Mouse (Mus musculus): ENCODE data around the gene Yap1. TPM values are rescaled to one million over a fixed set of nuclear protein-coding genes. Genes with fewer than 3 reads are reported as not detected.
"Not testable (repeated sequence)": the region's sequence is repeated elsewhere in the genome, so short reads cannot be mapped to it uniquely, and the experiment has no call there.

Gene Yap1
- polyA plus RNA-seq, 1 experiment: 128 TPM

DNA sequence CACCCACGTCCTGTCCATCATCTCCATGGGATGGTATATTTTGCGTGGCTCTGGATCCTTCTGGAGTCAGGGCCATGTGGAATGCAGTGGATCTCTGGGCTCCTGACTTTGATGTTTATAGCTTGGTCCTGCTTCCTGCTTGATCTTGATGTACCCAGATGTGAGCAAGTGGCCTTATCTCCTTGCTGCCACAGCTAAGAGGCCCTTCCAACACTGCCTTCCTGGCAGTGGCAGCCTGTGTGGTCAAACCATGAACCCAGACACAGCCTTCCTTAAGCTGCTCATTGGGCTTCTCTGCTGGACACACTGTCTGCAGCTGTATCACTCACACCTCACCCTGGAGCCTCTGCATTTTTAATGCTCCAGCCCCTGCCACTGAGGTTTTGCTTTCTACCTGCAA is 101.1 kb downstream of the Yap1 start:
- TF ChIP-seq CTCF (IDR thresholded peaks at IDR 0.05; ENCODE audit: borderline replicate concordance, insufficient read depth, low read length): no peak
- no peak for TF ChIP-seq POLR2A (IDR thresholded peaks at IDR 0.05; ENCODE audit: low read depth, low read length)
- Histone ChIP-seq H3K27ac (ENCODE audit: insufficient read depth, low read length) (no peak overlapping the region), H3K4me3 (ENCODE audit: insufficient read depth, low read length) (no peak overlapping the region), H3K4me1 (ENCODE audit: control insufficient read depth, insufficient read depth, low read length) (no peaks in the 10 kb centered on the region)

DNA sequence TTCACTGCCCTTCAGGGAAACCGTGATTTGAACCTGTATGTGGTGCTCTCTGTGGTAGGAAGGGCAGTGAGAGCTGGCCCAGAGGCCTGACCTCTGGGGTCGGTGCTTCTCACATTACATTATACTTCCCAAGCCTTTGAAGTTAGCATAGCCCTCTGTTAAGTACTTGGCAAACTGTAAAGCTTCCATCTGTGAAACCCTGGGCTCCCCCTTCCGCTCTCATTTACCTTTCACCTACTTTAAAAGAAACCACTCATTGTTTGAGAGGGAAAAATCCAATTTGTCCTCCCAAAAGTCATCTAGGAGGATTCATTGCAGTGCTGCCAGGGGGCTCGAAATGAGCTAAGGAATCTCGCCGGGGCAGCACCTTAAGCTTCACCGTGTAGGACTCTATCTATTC is 102.1 kb downstream of the Yap1 start:
- Histone ChIP-seq H3K4me3 (ENCODE audit: insufficient read depth, low read length) (no peak overlapping the region), H3K27ac (ENCODE audit: insufficient read depth, low read length) (no peak overlapping the region), H3K4me1 (ENCODE audit: control insufficient read depth, insufficient read depth, low read length) (no peaks in the 10 kb centered on the region)
- TF ChIP-seq POLR2A (IDR thresholded peaks at IDR 0.05; ENCODE audit: low read depth, low read length) (no peak), CTCF (IDR thresholded peaks at IDR 0.05; ENCODE audit: borderline replicate concordance, insufficient read depth, low read length) (no peak)

DNA sequence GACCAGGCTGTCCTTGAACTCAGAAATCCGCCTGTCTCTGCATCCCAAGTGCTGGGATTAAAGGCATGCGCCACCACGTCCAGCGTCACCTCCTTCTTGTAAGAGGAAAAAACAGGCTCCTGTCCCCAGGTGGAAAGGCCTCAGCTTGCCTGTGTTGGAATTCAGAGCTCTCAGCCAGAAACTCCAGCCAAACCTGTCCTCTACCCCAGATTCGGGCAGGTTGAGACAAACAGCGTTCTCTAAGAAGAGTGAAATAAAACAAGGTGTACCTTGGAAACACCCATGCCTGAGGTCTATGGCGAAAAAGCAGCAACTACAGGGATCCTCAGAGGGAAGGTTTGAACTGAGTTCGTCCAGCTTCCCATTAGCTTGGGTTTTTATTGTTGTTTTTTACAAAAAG is 103.4 kb downstream of the Yap1 start:
- Histone ChIP-seq H3K4me3 (ENCODE audit: insufficient read depth, low read length) (no peak overlapping the region), H3K4me1 (ENCODE audit: control insufficient read depth, insufficient read depth, low read length) (no peaks in the 10 kb centered on the region), H3K27ac (ENCODE audit: insufficient read depth, low read length) (no peak overlapping the region)
- no peak for TF ChIP-seq CTCF (IDR thresholded peaks at IDR 0.05; ENCODE audit: borderline replicate concordance, insufficient read depth, low read length)
- TF ChIP-seq POLR2A (IDR thresholded peaks at IDR 0.05; ENCODE audit: low read depth, low read length): no peak

DNA sequence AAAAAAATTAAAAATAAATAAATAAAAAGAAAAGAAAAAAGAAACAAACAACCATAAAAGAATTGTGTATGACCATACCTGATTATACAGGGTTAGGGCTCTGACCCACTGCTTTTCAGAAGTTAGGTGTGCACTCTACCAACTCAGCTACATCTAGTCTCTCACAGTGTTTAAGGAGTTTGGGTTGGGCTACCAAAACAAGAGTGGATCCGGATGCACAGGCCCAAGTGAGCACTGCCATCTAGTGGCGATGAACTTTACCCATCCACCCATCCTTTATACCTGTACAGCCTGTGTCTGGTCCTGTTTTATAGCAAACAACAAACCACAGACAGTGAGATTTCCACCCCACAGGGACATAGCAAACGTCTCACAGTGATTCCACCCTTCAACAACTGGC is 106.9 kb downstream of the Yap1 start:
- no peak overlapping the region for H3K27ac ChIP-seq (ENCODE audit: insufficient read depth, low read length)
- H3K4me3 ChIP-seq (ENCODE audit: insufficient read depth, low read length): no peak overlapping the region
- H3K4me1 ChIP-seq (ENCODE audit: control insufficient read depth, insufficient read depth, low read length): no peaks in the 10 kb centered on the region
- peak; percentile 84 for TF ChIP-seq CTCF (IDR thresholded peaks at IDR 0.05; ENCODE audit: borderline replicate concordance, insufficient read depth, low read length)
- no peak for TF ChIP-seq POLR2A (IDR thresholded peaks at IDR 0.05; ENCODE audit: low read depth, low read length)

DNA sequence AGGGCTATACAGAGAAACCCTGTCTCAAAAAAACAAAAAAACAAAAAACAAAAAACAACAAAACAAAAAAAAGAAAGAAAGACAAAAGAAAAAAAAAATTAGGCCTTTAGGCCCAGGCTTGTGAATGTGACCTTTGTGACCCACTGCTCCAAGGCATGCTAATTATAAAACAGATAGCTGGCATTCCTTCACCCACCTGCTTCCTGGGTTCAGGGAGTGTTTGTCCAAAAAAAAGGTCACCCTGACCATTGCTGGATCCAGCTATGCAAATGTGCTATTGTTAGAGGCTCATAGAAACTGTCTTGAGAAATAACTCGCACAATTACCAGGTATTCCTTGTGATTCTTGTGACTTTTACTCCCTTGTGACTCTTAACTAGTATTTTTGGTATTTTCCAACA is 112.6 kb downstream of the Yap1 start:
- not testable (repeated sequence) for H3K4me3 ChIP-seq (ENCODE audit: insufficient read depth, low read length); H3K27ac ChIP-seq (ENCODE audit: insufficient read depth, low read length); H3K4me1 ChIP-seq (ENCODE audit: control insufficient read depth, insufficient read depth, low read length)

DNA sequence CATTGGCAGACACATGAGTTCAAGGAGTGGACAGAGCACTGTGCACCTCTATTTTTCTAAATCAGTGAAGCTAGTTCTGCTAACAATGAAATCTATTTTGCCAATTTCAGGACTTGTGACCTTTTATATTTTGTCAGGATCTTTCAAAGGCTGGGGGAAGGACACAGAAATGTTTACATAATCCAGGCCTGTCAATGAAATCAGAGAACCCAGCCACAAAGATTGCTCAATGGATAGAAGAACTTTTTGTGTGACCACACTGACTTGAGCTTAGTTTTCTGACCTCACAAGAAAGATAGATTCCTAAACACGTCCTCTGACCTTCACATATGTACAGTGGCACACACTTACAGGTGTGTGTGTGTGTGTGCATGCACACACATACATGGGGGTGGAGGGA is 113.2 kb downstream of the Yap1 start:
- no peak overlapping the region for H3K27ac ChIP-seq (ENCODE audit: insufficient read depth, low read length)
- TF ChIP-seq CTCF (IDR thresholded peaks at IDR 0.05; ENCODE audit: borderline replicate concordance, insufficient read depth, low read length): no peak

DNA sequence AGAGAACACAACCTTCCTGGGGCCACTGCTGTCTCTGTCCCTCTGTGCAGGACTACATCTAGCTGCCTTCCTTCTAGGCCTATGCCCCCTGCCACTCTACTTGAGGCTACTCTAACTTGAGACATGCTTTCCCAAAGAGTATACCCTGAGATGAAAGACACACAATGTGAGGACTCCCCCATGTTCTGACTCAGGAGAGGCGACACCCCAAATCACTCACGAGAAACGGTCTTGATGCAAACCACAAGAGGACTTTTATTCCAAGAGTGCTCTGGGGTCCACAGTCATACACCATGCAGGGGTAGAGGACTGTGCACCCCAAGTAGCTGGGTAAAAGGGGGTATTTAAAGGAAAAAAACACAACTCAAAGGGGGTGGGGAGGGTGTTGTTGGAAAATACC is 120.0 kb downstream of the Yap1 start:
- H3K27ac ChIP-seq (ENCODE audit: insufficient read depth, low read length): no peak overlapping the region

More for the DNA sequence above, 113.2 kb downstream of the Yap1 start:
- H3K4me1 ChIP-seq (ENCODE audit: control insufficient read depth, insufficient read depth, low read length): no peaks in the 10 kb centered on the region
- H3K4me3 ChIP-seq (ENCODE audit: insufficient read depth, low read length): no peak overlapping the region

DNA sequence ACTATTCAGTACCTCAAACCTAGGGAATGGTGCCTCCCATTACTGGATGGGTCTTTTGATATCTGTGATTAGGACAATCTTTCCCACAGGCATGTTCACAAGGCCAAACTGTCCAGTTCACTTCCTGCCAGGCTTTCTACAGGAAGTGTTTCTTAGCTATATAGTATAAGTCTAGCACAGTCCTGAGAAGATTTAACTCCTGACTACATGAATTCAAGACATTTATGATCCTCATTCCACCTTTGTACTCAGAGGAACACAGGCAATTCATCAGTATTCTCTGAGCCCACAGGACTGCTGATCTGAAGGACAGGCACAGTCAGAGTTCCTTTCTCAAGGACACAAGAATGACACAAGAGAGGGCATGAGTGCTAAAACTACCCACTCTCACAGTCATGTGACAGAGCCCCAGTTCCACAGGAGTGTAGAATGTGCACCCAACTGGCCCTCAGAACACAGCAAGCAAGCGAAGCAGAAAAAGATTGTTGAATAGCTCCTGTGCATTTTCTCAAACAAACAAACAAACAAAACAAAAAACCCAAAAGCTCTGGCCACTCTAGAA is 122.0 kb downstream of the Yap1 start:
- no peak overlapping the region for H3K4me3 ChIP-seq (ENCODE audit: insufficient read depth, low read length)
- H3K27ac ChIP-seq (ENCODE audit: insufficient read depth, low read length): no peak overlapping the region
- no peaks in the 10 kb centered on the region for H3K4me1 ChIP-seq (ENCODE audit: control insufficient read depth, insufficient read depth, low read length)
- TF ChIP-seq CTCF (IDR thresholded peaks at IDR 0.05; ENCODE audit: borderline replicate concordance, insufficient read depth, low read length) (no peak), POLR2A (IDR thresholded peaks at IDR 0.05; ENCODE audit: low read depth, low read length) (no peak)

More for the DNA sequence above, 120.0 kb downstream of the Yap1 start:
- no peaks in the 10 kb centered on the region for H3K4me1 ChIP-seq (ENCODE audit: control insufficient read depth, insufficient read depth, low read length)
- TF ChIP-seq POLR2A (IDR thresholded peaks at IDR 0.05; ENCODE audit: low read depth, low read length) (no peak), CTCF (IDR thresholded peaks at IDR 0.05; ENCODE audit: borderline replicate concordance, insufficient read depth, low read length) (no peak)
- H3K4me3 ChIP-seq (ENCODE audit: insufficient read depth, low read length): no peak overlapping the region

Other genes with a start within 250 kb of the Yap1 start
- gene Tmem123, start 240.6 kb downstream of the Yap1 start, polyA plus RNA-seq (2011; ENCODE audit: insufficient read length, low read depth, missing spikeins): 144 and 171 TPM in 2 replicates
- 21.0 and 25.4 TPM in 2 replicates for gene Birc2, start 167.5 kb downstream of the Yap1 start, polyA plus RNA-seq (2011; ENCODE audit: insufficient read length, low read depth, missing spikeins)
- 29.3 and 33.7 TPM in 2 replicates for gene Birc3, start 131.4 kb downstream of the Yap1 start, polyA plus RNA-seq (2011; ENCODE audit: insufficient read length, low read depth, missing spikeins)
- gene Cfap300, start 38.2 kb upstream of the Yap1 start, polyA plus RNA-seq (2011; ENCODE audit: insufficient read length, low read depth, missing spikeins): 5.9 and 8.4 TPM in 2 replicates
- 2.9 and 4.9 TPM in 2 replicates for gene Cep126, start 129.7 kb upstream of the Yap1 start, polyA plus RNA-seq (2011; ENCODE audit: insufficient read length, low read depth, missing spikeins)

Data from embryonic fibroblast, embryonic 13.5 days (primary cell).